18 mouse cellular contexts compared by ENCODE assay signal in genomic region chr4:86845384-86845783, GRCm38 (mm10). TPM values are rescaled to one million over a fixed set of nuclear protein-coding genes. Genes with fewer than 3 reads are reported as not detected.
A peak's percentile ranks its signal among the peaks of the same experiment; 100 is the strongest.
DNase-seq lines count a peak whose midpoint lies in the region; ATAC-seq lines count a peak whose summit lies in the region.
"Had no signal": no experiment of that assay in that cellular context is flagged by ENCODE, and none has a peak within 500 bp of the region (broad histone marks: within the 10 kb centered on the region; RNA-seq: fewer than 3 reads in every experiment).

No protein-coding gene starts in this region.

- H3K9ac ChIP-seq in hindbrain, embryonic 11.5 days (ENCODE audit: low read depth, low read length): no peak overlapping the region
- H3K9ac ChIP-seq: lung, embryonic 14.5 days; neural tube, embryonic 12.5 days had no signal

- no peak for ATAC-seq in hindbrain, embryonic 11.5 days (ENCODE audit: low FRiP score)
- no peak for ATAC-seq in erythroid progenitor cell, adult 5-6 weeks (replicated peaks; ENCODE audit: low FRiP score, poor library complexity, severe bottlenecking)
- ATAC-seq: hindbrain, postnatal 0 days; midbrain, embryonic 16.5 days had no signal

- no peaks in the 10 kb centered on the region for H3K9me3 ChIP-seq in hindbrain, embryonic 11.5 days (ENCODE audit: control insufficient read depth, low read length)
- H3K9me3 ChIP-seq: neural tube, embryonic 12.5 days had no signal

- DNase-seq in cerebellum, adult 11-12 months: peak; percentile 26
- no peak for DNase-seq in cerebellum, postnatal 4 days (ENCODE audit: low spot score in 2 of 2)
- DNase-seq in layer of hippocampus, postnatal 14 days (ENCODE audit: low spot score in 2 of 2): peak; percentile 8 to 15
- DNase-seq in layer of hippocampus, adult 8-10 months (ENCODE audit: low spot score in 2 of 2): no peak
- DNase-seq in cerebellum, postnatal 14 days: peak; percentile 38 to 48
- DNase-seq in heart, postnatal 14 days: peak; percentile 16 to 19
- DNase-seq in hindbrain, embryonic 11.5 days (ENCODE audit: low spot score): no peak
- DNase-seq: embryo, embryonic 11 days; kidney, adult 8-10 months; kidney, postnatal 4 days; lung, embryonic 14.5 days; spleen, adult 18-20 months had no signal

- H3K4me1 ChIP-seq in hindbrain, embryonic 11.5 days (replicated peaks; ENCODE audit: control insufficient read depth, insufficient read depth, low read length): no peaks in the 10 kb centered on the region
- H3K4me1 ChIP-seq: neural tube, embryonic 12.5 days had no signal

- intact Hi-C loops in heart, postnatal 14 days (cut with DNase I): no loop called here

- H3K36me3 ChIP-seq in hindbrain, embryonic 11.5 days (ENCODE audit: control insufficient read depth, insufficient read depth, low read length): no peaks in the 10 kb centered on the region

- WGBS in hindbrain, embryonic 11.5 days: 97% methylated on average over 3 of the region's 3 CpGs

- H3K4me2 ChIP-seq in hindbrain, embryonic 11.5 days (replicated peaks; ENCODE audit: low read depth, low read length): no peak overlapping the region
- H3K4me2 ChIP-seq: lung, embryonic 14.5 days; neural tube, embryonic 12.5 days had no signal

- H3K27me3 ChIP-seq in hindbrain, embryonic 11.5 days (ENCODE audit: control insufficient read depth, insufficient read depth, low read length): no peaks in the 10 kb centered on the region
- H3K27me3 ChIP-seq: neural tube, embryonic 12.5 days had no signal

- no peak overlapping the region for H3K4me3 ChIP-seq in hindbrain, embryonic 11.5 days (ENCODE audit: low read depth, low read length)
- H3K4me3 ChIP-seq: erythroblast, embryonic 14.5 days; left cerebral cortex, adult 2 months; neural tube, embryonic 12.5 days had no signal

- H3K27ac ChIP-seq in hindbrain, embryonic 11.5 days (ENCODE audit: low read depth, low read length): no peak overlapping the region
- H3K27ac ChIP-seq: hindbrain, postnatal 0 days; left cerebral cortex, adult 2 months; neural tube, embryonic 12.5 days had no signal

RNA-seq across cellular contexts. Expression of gene Rps6, which starts 11.8 kb away (rescaled TPM):
- total RNA-seq in layer of hippocampus, postnatal 14 days (2021): 100 to 1,000 TPM; 393 to 396 TPM
- total RNA-seq in layer of hippocampus, adult 8-10 months (2022): 100 to 1,000 TPM; 398 to 518 (median 456) TPM
- 100 to 1,000 TPM; 454 to 481 TPM for total RNA-seq in heart, postnatal 14 days (2021)
- 643 and 708 TPM in 2 replicates for polyA plus RNA-seq in hindbrain, embryonic 11.5 days (2014; fragmentation: Nextera tagmentation; extraction: Ambion mirVana)
- 1,192 and 1,255 TPM in 2 replicates for total RNA-seq in erythroid progenitor cell, adult 5-6 weeks (2015; ENCODE audit: low replicate concordance)
- total RNA-seq in erythroid progenitor cell, adult 5-6 weeks (2017; ENCODE audit: low replicate concordance): 229 and 382 TPM in 2 replicates

RNA-seq across cellular contexts. Expression of gene Acer2, which starts 28.8 kb away (rescaled TPM):
- total RNA-seq in layer of hippocampus, postnatal 14 days (2021): 1 to 10 TPM; 3.4 to 4.3 TPM
- total RNA-seq in layer of hippocampus, adult 8-10 months (2022): 1 to 10 TPM; 5.9 to 8.1 (median 7.0) TPM
- 10 to 100 TPM; 21.4 to 26.9 TPM for total RNA-seq in heart, postnatal 14 days (2021)
- 11.0 and 12.9 TPM in 2 replicates for polyA plus RNA-seq in hindbrain, embryonic 11.5 days (2014; fragmentation: Nextera tagmentation; extraction: Ambion mirVana)
- total RNA-seq in erythroid progenitor cell, adult 5-6 weeks (2015; ENCODE audit: low replicate concordance): 1.4 TPM in 1 of 2 replicates, not detected in the other
- 0.68 TPM in 1 of 2 replicates, not detected in the other for total RNA-seq in erythroid progenitor cell, adult 5-6 weeks (2017; ENCODE audit: low replicate concordance)

Comparison
In these comparisons a context has a peak if more than half of its experiments do, and no peak if none do; other contexts are left out.
1. DNase-seq: peak in cerebellum, adult 11-12 months (single experiment), layer of hippocampus, postnatal 14 days (2 of 2), cerebellum, postnatal 14 days (2 of 2) and heart, postnatal 14 days (2 of 2); none in cerebellum, postnatal 4 days (0 of 2), layer of hippocampus, adult 8-10 months (0 of 2) and hindbrain, embryonic 11.5 days (single experiment).